Mouse (Mus musculus) layer of hippocampus, adult 18-20 months (tissue): ENCODE data around the gene Gm45902. TPM values are rescaled to one million over a fixed set of nuclear protein-coding genes. Genes with fewer than 3 reads are reported as not detected.

ENCODE experiments used
- total RNA-seq, 2 experiments: library from RNA; stranded (reverse); gene quantifications; 2 replicates each; pipeline ENCODE4 v1.2.3; 2021

The Gm45902 gene
- total RNA-seq, 2 experiments from 2014 or later = 4.7 TPM

Other genes starting within 250 kb of the Gm45902 start
- gene Nmt2, start 228.6 kb downstream of the Gm45902 start, total RNA-seq = 10 to 100 TPM; 82.6 to 91.0 TPM
- gene Rpp38, start 180.1 kb downstream of the Gm45902 start, total RNA-seq = 10 to 100 TPM; 10.7 to 11.9 TPM
- gene Acbd7, start 176.6 kb downstream of the Gm45902 start, total RNA-seq = 1 to 10 TPM in 1 of 2 experiments, under 1 TPM in 1; 0.94 to 1.8 TPM
- not detected for gene Olah, start 115.6 kb downstream of the Gm45902 start, total RNA-seq
- gene Meig1, start 90.1 kb downstream of the Gm45902 start, total RNA-seq = 1 to 10 TPM; 3.7 to 5.5 TPM
- 10 to 100 TPM in 1 of 2 experiments, 1 to 10 TPM in 1; 9.9 to 12.5 TPM for gene Dclre1c, start 88.7 kb downstream of the Gm45902 start, total RNA-seq
- gene Suv39h2, start 37.8 kb downstream of the Gm45902 start, total RNA-seq = 1 to 10 TPM; 3.6 to 4.3 TPM
- 10 to 100 TPM; 43.1 to 44.3 TPM for gene Hspa14, start within 50 bp of the Gm45902 start, total RNA-seq
- gene Cdnf, start 240 bp upstream of the Gm45902 start, total RNA-seq = under 1 TPM; 0.59 to 0.66 TPM
- 10 to 100 TPM; 12.9 to 16.5 TPM for gene Fam107b, start 57.7 kb upstream of the Gm45902 start, total RNA-seq